Mouse (Mus musculus): ENCODE results near the gene Tectb. TPM values are rescaled to one million over a fixed set of nuclear protein-coding genes. Genes with fewer than 3 reads are reported as not detected.

Gene Tectb
- total and polyA plus RNA-seq, 3 experiments = 0.11 TPM; not detected in 2

GRCm38 (mm10) chr19:55137884-55138283, 42.6 kb upstream of the Tectb start:
- Histone ChIP-seq H3K9me3 (replicated peaks) (no peaks in the 10 kb centered on the region), H3K36me3 (replicated peaks) (no peaks in the 10 kb centered on the region), H3K4me3 (ENCODE audit: low read depth, low read length) (no peak overlapping the region), H3K27me3 (ENCODE audit: insufficient read depth, low read length) (peaks cover 29% of the 10 kb centered on the region), H3K4me1 (ENCODE audit: insufficient read depth, low read depth, low read length) (no peaks in the 10 kb centered on the region)
- ATAC-seq (ENCODE audit: extremely low read depth, insufficient number of reproducible peaks, low FRiP score, poor library complexity, severe bottlenecking) = no peak
- TF ChIP-seq GATA2 (IDR thresholded peaks at IDR 0.05; ENCODE audit: borderline replicate concordance, low read depth, low read length) = no peak
- TF ChIP-seq POLR2AphosphoS5 (IDR thresholded peaks at IDR 0.05; ENCODE audit: insufficient replicate concordance, low read depth, low read length) = no peak
- no peak for TF ChIP-seq GATA1 (IDR thresholded peaks at IDR 0.05; ENCODE audit: borderline replicate concordance, low read length)
- TF ChIP-seq CTCF (IDR thresholded peaks at IDR 0.05; ENCODE audit: low read depth, low read length) = no peak
- no peak for TF ChIP-seq TAL1 (conservative IDR thresholded peaks at IDR 0.05; ENCODE audit: low read depth, low read length)
- DNase-seq (ENCODE audit: low spot score) = no peak

- Histone ChIP-seq H3K4me3 (ENCODE audit: low read depth, low read length) (no peak overlapping the region), H3K9me3 (replicated peaks) (no peaks in the 10 kb centered on the region), H3K27me3 (ENCODE audit: insufficient read depth, low read length) (peaks cover 29% of the 10 kb centered on the region), H3K36me3 (replicated peaks) (no peaks in the 10 kb centered on the region), H3K4me1 (ENCODE audit: insufficient read depth, low read depth, low read length) (no peaks in the 10 kb centered on the region)
- DNase-seq (ENCODE audit: low spot score) (no peak), ATAC-seq (ENCODE audit: extremely low read depth, insufficient number of reproducible peaks, low FRiP score, poor library complexity, severe bottlenecking) (no peak)
- TF ChIP-seq TAL1 (conservative IDR thresholded peaks at IDR 0.05; ENCODE audit: low read depth, low read length) (no peak), POLR2AphosphoS5 (IDR thresholded peaks at IDR 0.05; ENCODE audit: insufficient replicate concordance, low read depth, low read length) (no peak), GATA2 (IDR thresholded peaks at IDR 0.05; ENCODE audit: borderline replicate concordance, low read depth, low read length) (no peak), GATA1 (IDR thresholded peaks at IDR 0.05; ENCODE audit: borderline replicate concordance, low read length) (no peak), CTCF (IDR thresholded peaks at IDR 0.05; ENCODE audit: low read depth, low read length) (no peak)
Observed at GRCm38 (mm10) chr19:55138506-55138905, 42.0 kb upstream of the Tectb start.

GRCm38 (mm10) chr19:55139301-55139700, 41.2 kb upstream of the Tectb start:
- no peaks in the 10 kb centered on the region for H3K36me3 ChIP-seq (replicated peaks)
- H3K4me3 ChIP-seq (ENCODE audit: low read depth, low read length) = no peak overlapping the region
- H3K9me3 ChIP-seq (replicated peaks) = no peaks in the 10 kb centered on the region
- ATAC-seq (ENCODE audit: extremely low read depth, insufficient number of reproducible peaks, low FRiP score, poor library complexity, severe bottlenecking) = no peak
- no peak for DNase-seq (ENCODE audit: low spot score)
- peaks cover 32% of the 10 kb centered on the region for H3K27me3 ChIP-seq (ENCODE audit: insufficient read depth, low read length)
- no peaks in the 10 kb centered on the region for H3K4me1 ChIP-seq (ENCODE audit: insufficient read depth, low read depth, low read length)
- TF ChIP-seq TAL1 (conservative IDR thresholded peaks at IDR 0.05; ENCODE audit: low read depth, low read length) (no peak), GATA2 (IDR thresholded peaks at IDR 0.05; ENCODE audit: borderline replicate concordance, low read depth, low read length) (no peak), POLR2AphosphoS5 (IDR thresholded peaks at IDR 0.05; ENCODE audit: insufficient replicate concordance, low read depth, low read length) (no peak), GATA1 (IDR thresholded peaks at IDR 0.05; ENCODE audit: borderline replicate concordance, low read length) (no peak), CTCF (IDR thresholded peaks at IDR 0.05; ENCODE audit: low read depth, low read length) (no peak)

DNA sequence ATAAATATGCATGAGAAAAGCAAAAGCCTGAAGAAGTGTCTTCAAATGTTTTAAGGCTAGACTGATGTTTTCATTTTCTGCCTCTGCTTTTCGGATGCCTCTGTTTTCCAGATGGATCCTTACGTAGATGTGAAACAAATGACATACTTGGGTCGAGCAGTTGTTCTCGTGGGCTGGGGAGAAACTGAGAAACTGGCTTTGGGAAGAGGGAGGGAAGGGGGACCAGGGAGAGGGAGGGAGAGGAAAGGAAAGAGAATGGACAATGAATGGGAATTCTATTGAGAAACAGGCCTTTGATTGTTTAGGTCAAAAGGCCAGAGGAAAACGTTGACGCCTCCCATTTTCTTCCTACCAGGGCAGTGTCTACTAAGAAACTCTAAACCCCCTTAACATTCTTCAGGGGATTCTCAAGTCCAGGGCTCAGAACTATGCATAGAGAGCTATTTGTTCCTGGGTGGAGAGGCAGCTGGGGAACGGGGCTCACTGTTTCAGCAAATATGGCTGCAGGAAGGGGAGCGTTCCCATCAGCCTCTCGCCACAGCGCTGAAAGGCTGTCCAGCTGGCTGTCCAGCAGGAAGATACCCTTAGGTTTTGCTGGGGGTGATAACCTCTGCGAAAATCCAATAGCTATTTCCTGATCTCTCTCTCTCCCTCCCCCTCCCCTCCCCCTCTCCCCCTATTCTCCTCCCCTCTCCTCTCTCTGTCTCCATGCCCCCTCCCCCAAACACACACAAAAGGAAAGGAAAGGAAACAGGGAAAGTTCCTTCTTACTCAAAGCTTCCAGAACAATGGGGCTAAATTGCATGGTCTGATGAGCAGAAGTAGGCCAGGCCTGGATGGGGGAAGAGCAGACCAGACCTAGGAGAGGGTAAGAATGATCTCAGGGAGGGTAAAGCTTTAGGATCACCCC, 36.9 kb upstream of the Tectb start:
- Histone ChIP-seq H3K9me3 (replicated peaks) (no peaks in the 10 kb centered on the region), H3K4me1 (ENCODE audit: insufficient read depth, low read depth, low read length) (no peaks in the 10 kb centered on the region), H3K36me3 (replicated peaks) (no peaks in the 10 kb centered on the region), H3K27me3 (ENCODE audit: insufficient read depth, low read length) (peaks cover 34% of the 10 kb centered on the region), H3K4me3 (ENCODE audit: low read depth, low read length) (no peak overlapping the region)
- ATAC-seq (ENCODE audit: extremely low read depth, insufficient number of reproducible peaks, low FRiP score, poor library complexity, severe bottlenecking) = no peak
- TF ChIP-seq CTCF (IDR thresholded peaks at IDR 0.05; ENCODE audit: low read depth, low read length) = no peak
- no peak for TF ChIP-seq TAL1 (conservative IDR thresholded peaks at IDR 0.05; ENCODE audit: low read depth, low read length)
- TF ChIP-seq GATA1 (IDR thresholded peaks at IDR 0.05; ENCODE audit: borderline replicate concordance, low read length) = no peak
- TF ChIP-seq GATA2 (IDR thresholded peaks at IDR 0.05; ENCODE audit: borderline replicate concordance, low read depth, low read length) = no peak
- TF ChIP-seq POLR2AphosphoS5 (IDR thresholded peaks at IDR 0.05; ENCODE audit: insufficient replicate concordance, low read depth, low read length) = no peak
- DNase-seq (ENCODE audit: low spot score) = no peak

DNA sequence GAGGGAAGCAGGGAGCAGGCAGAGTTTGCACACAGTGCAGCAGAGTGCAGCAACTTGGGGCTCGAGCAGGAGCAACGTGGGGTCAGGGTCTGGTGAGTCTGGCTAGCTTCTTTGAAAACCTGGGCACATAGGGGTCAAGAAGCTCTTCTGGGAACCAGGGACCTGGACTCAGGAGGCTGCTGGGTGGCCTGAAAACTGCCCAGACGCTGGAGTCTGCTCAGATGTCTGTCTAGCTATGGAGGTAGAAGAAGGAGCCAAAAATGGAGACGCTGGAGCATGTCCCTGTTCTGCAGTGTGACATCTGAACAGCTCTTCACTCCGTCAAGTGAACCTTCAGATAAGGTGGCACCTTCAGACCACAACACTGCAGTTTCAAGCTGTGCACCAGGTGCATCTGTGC, 35.8 kb upstream of the Tectb start:
- H3K36me3 ChIP-seq (replicated peaks) = no peaks in the 10 kb centered on the region
- peaks cover 29% of the 10 kb centered on the region for H3K27me3 ChIP-seq (ENCODE audit: insufficient read depth, low read length)
- H3K4me1 ChIP-seq (ENCODE audit: insufficient read depth, low read depth, low read length) = no peaks in the 10 kb centered on the region
- DNase-seq (ENCODE audit: low spot score) = no peak
- TF ChIP-seq GATA1 (IDR thresholded peaks at IDR 0.05; ENCODE audit: borderline replicate concordance, low read length) (no peak), CTCF (IDR thresholded peaks at IDR 0.05; ENCODE audit: low read depth, low read length) (no peak), GATA2 (IDR thresholded peaks at IDR 0.05; ENCODE audit: borderline replicate concordance, low read depth, low read length) (no peak), POLR2AphosphoS5 (IDR thresholded peaks at IDR 0.05; ENCODE audit: insufficient replicate concordance, low read depth, low read length) (no peak), TAL1 (conservative IDR thresholded peaks at IDR 0.05; ENCODE audit: low read depth, low read length) (no peak)
- no peak for ATAC-seq (ENCODE audit: extremely low read depth, insufficient number of reproducible peaks, low FRiP score, poor library complexity, severe bottlenecking)
- no peak overlapping the region for H3K4me3 ChIP-seq (ENCODE audit: low read depth, low read length)
- H3K9me3 ChIP-seq (replicated peaks) = no peaks in the 10 kb centered on the region

- Histone ChIP-seq H3K4me3 (ENCODE audit: low read depth, low read length) (no peak overlapping the region), H3K4me1 (ENCODE audit: insufficient read depth, low read depth, low read length) (no peaks in the 10 kb centered on the region), H3K36me3 (replicated peaks) (no peaks in the 10 kb centered on the region), H3K9me3 (replicated peaks) (no peaks in the 10 kb centered on the region), H3K27me3 (ENCODE audit: insufficient read depth, low read length) (peaks cover 29% of the 10 kb centered on the region)
- TF ChIP-seq CTCF (IDR thresholded peaks at IDR 0.05; ENCODE audit: low read depth, low read length) = no peak
- TF ChIP-seq POLR2AphosphoS5 (IDR thresholded peaks at IDR 0.05; ENCODE audit: insufficient replicate concordance, low read depth, low read length) = no peak
- TF ChIP-seq TAL1 (conservative IDR thresholded peaks at IDR 0.05; ENCODE audit: low read depth, low read length) = no peak
- no peak for TF ChIP-seq GATA1 (IDR thresholded peaks at IDR 0.05; ENCODE audit: borderline replicate concordance, low read length)
- TF ChIP-seq GATA2 (IDR thresholded peaks at IDR 0.05; ENCODE audit: borderline replicate concordance, low read depth, low read length) = no peak
- DNase-seq (ENCODE audit: low spot score) = no peak
- ATAC-seq (ENCODE audit: extremely low read depth, insufficient number of reproducible peaks, low FRiP score, poor library complexity, severe bottlenecking) = no peak
Observed at GRCm38 (mm10) chr19:55145136-55145535, 35.4 kb upstream of the Tectb start.

Data from G1E (cell line).